Mouse (Mus musculus) intestine, embryonic 16.5 days (tissue): ENCODE measurements around the gene Dlg1. TPM values are rescaled to one million over a fixed set of nuclear protein-coding genes. Genes with fewer than 3 reads are reported as not detected.
"Not testable (repeated sequence)": the region's sequence is repeated elsewhere in the genome, so short reads cannot be mapped to it uniquely, and the experiment has no call there.

Experiments used
- ATAC-seq: fragments of 200-750 bp; cut with Nextera tagmentation; 2 replicates; pipeline ENCODE4 v1.8.0; 2017; ENCODE audit warnings: moderate TSS enrichment, moderate library complexity
- H3K27ac ChIP-seq: fragments of 300-500 bp; sonication (generic); 2 replicates; pipeline ENCODE4 v1.5.1; 2014; ENCODE audit warnings: mild to moderate bottlenecking, low read length
- H3K27me3 ChIP-seq: fragments of 300-500 bp; sonication (generic); replicated peaks from 2 replicates; pipeline ENCODE4 v1.6.1; 2014; ENCODE audit warnings: low read length, control low read depth, mixed read lengths; ENCODE audit not compliant: control insufficient read depth, insufficient read depth
- H3K36me3 ChIP-seq: fragments of 300-500 bp; sonication (generic); 2 replicates; pipeline ENCODE4 v1.6.1; 2014; ENCODE audit warnings: low read length, control low read depth; ENCODE audit not compliant: control insufficient read depth, insufficient read depth
- H3K4me1 ChIP-seq: fragments of 300-500 bp; sonication (generic); 2 replicates; pipeline ENCODE4 v1.6.1; 2014; ENCODE audit warnings: low read length, control low read depth, mixed read lengths; ENCODE audit not compliant: control insufficient read depth, insufficient read depth
- H3K4me2 ChIP-seq: fragments of 300-500 bp; sonication (generic); 2 replicates; pipeline ENCODE4 v1.6.1; 2014; ENCODE audit warnings: low read depth, low read length, control low read depth
- H3K4me3 ChIP-seq: fragments of 300-500 bp; sonication (generic); 2 replicates; pipeline ENCODE4 v1.5.1; 2014; ENCODE audit warnings: mild to moderate bottlenecking, low read length
- H3K9ac ChIP-seq: fragments of 300-500 bp; sonication (generic); 2 replicates; pipeline ENCODE4 v1.6.1; 2014; ENCODE audit warnings: low read depth, low read length
- H3K9me3 ChIP-seq: fragments of 300-500 bp; sonication (generic); 2 replicates; pipeline ENCODE4 v1.6.1; 2016; ENCODE audit warnings: low read length, control low read depth; ENCODE audit not compliant: control insufficient read depth
- WGBS: fragments of 180-500 bp; shearing (Covaris S2); extraction: QIAGEN DNeasy Blood & Tissue Kit; methylation state at CpG from one replicate; pipeline ENCODE4 v1.1.7; 2014; 5-methylcytosine and 5-hydroxymethylcytosine counted together
- polyA plus RNA-seq: library from polyadenylated mRNA; unstranded; fragments of >200 nt; fragmentation: Nextera tagmentation; extraction: Ambion mirVana; gene quantifications from 2 replicates; pipeline ENCODE4 v1.2.1, GENCODE M21; 2015

Dlg1 gene
- polyA plus RNA-seq, 1 experiment from 2014 or later = 14.1 TPM

DNA sequence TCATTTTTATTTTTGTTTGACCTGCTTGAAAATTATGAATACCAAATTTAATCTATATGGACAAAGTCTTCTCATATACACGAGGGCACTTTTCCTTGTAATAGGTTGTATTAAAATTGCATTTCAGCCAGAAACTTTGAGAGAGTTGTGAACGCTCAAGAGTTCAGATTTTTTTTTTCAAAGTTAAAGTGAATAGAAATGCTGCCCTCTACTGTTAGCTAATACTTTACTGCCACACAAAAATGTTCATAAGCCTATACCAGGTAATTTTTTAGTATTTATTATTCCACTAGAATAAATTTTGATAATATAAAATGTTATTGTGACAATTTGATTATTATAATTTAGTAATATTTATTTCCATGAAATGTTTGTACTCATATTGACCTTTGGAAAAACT lies 42.0 kb downstream of the Dlg1 start:
- ATAC-seq = no peak
- Histone ChIP-seq H3K27me3 (no peaks in the 10 kb centered on the region), H3K36me3 (no peaks in the 10 kb centered on the region), H3K4me2 (no peak overlapping the region), H3K27ac (no peak overlapping the region), H3K4me1 (no peaks in the 10 kb centered on the region), H3K4me3 (no peak overlapping the region), H3K9me3 (no peaks in the 10 kb centered on the region), H3K9ac (no peak overlapping the region)
- WGBS = 17% methylated on average over 2 of the region's 2 CpGs

DNA sequence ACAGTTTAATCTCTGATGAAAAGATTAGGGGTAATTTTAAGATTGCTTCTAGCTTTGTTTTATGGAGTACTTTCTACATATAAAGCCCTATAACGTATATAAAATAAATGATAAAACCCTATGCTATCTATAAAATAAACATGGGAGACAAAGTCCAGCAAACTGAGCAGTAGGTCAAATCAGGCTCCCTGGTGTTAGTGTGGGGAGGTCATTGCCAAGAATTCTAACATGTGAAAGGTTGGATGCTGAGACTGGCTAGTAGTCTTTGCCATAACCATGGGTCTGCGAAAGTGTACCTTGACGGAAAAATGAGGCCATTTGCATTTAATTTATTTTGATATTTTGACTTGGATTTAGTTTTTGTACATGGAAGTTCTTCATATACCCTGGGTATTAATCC lies 42.7 kb downstream of the Dlg1 start:
- no peaks in the 10 kb centered on the region for H3K36me3 ChIP-seq
- no peak overlapping the region for H3K4me2 ChIP-seq
- H3K4me1 ChIP-seq = no peaks in the 10 kb centered on the region
- no peak overlapping the region for H3K9ac ChIP-seq
- H3K27me3 ChIP-seq = no peaks in the 10 kb centered on the region
- WGBS = 87% methylated on average over 3 of the region's 3 CpGs
- no peaks in the 10 kb centered on the region for H3K9me3 ChIP-seq
- H3K4me3 ChIP-seq = no peak overlapping the region
- H3K27ac ChIP-seq = no peak overlapping the region
- no peak for ATAC-seq

- ATAC-seq = no peak
- WGBS = 72% methylated on average over 3 of the region's 3 CpGs
- Histone ChIP-seq H3K27me3 (no peaks in the 10 kb centered on the region), H3K4me2 (no peak overlapping the region), H3K9me3 (no peaks in the 10 kb centered on the region), H3K27ac (no peak overlapping the region), H3K9ac (no peak overlapping the region), H3K4me1 (no peaks in the 10 kb centered on the region), H3K36me3 (no peaks in the 10 kb centered on the region), H3K4me3 (no peak overlapping the region)
Observed at GRCm38 (mm10) chr16:31707326-31707725, 44.1 kb downstream of the Dlg1 start.

DNA sequence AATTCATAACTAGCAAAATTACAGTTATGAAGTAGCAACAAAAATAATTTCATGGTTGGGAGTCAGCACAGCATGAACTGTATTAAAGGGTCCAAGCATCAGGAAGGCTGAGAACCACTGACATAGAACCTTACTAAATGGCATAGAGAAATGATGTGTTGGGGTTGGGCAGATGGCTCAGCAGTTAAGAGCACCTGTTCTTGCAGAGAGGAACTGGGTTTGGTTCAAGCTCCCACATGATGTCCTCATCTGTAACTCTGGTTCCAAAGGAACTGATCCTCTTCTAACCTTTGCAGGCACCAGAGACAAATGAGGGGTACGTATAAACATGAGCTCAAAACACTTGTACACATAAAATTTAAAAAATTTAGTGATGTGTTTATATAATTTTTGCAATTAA lies 59.7 kb downstream of the Dlg1 start:
- H3K4me3 ChIP-seq = no peak overlapping the region
- H3K27ac ChIP-seq = no peak overlapping the region
- ATAC-seq = no peak
- H3K27me3 ChIP-seq = no peaks in the 10 kb centered on the region
- H3K9ac ChIP-seq = no peak overlapping the region
- H3K36me3 ChIP-seq = no peaks in the 10 kb centered on the region
- no peaks in the 10 kb centered on the region for H3K4me1 ChIP-seq
- no peaks in the 10 kb centered on the region for H3K9me3 ChIP-seq
- WGBS = 88% methylated on average over 1 of the region's 1 CpGs
- H3K4me2 ChIP-seq = no peak overlapping the region

- Histone ChIP-seq H3K9me3 (no peaks in the 10 kb centered on the region), H3K36me3 (no peaks in the 10 kb centered on the region), H3K4me2 (no peak overlapping the region), H3K4me3 (no peak overlapping the region), H3K9ac (no peak overlapping the region), H3K27me3 (no peaks in the 10 kb centered on the region), H3K27ac (no peak overlapping the region), H3K4me1 (no peaks in the 10 kb centered on the region)
- no peak for ATAC-seq
- 13% methylated on average over 1 of the region's 1 CpGs for WGBS
Observed at GRCm38 (mm10) chr16:31724121-31724520, 60.9 kb downstream of the Dlg1 start.

- WGBS = 90% methylated on average over 4 of the region's 4 CpGs
- H3K27me3 ChIP-seq = no peaks in the 10 kb centered on the region
- H3K4me2 ChIP-seq = no peak overlapping the region
- H3K9ac ChIP-seq = no peak overlapping the region
- H3K27ac ChIP-seq = no peak overlapping the region
- no peaks in the 10 kb centered on the region for H3K36me3 ChIP-seq
- no peak for ATAC-seq
- H3K9me3 ChIP-seq = no peaks in the 10 kb centered on the region
- no peaks in the 10 kb centered on the region for H3K4me1 ChIP-seq
- H3K4me3 ChIP-seq = no peak overlapping the region
Observed at GRCm38 (mm10) chr16:31724818-31725217, 61.6 kb downstream of the Dlg1 start.

DNA sequence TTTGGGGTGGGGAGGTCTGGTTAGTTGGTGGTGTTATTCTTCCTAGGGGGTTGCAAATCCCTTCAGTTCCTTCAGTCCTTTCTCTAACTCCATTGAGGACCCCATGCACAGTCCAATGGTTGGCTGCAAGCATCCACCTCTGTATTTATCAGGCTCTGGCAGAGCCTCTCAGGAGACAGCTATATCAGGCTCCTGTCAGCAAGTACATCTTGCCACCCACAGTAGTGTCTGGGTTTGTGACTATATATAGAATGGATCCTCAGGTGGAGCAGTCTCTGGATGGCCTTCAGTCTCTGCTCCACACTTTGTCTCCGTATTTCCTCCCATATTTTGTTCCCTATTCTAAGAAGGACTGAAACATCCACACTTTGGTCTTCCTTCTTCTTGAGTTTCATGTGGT lies 67.7 kb downstream of the Dlg1 start:
- not testable (repeated sequence) for H3K27ac ChIP-seq

DNA sequence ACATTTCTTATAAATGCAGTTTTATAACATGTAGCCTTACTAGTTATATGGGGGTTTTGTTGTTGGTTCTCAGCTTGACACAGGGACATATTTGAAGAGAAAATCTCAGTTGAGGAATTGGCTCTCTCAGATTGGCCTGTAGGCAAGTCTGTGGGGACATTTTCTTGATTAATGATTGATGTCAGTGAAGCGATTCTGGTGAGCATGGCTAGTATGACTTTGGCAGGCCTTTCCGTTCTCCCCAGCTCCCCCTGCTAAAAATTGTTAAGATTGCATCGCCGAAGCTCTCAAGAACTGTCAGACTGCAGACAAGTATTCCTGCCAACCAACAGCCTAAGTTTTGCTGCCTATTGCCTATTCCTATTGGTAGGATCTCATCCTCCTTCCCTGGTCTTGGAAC lies 73.8 kb downstream of the Dlg1 start:
- Histone ChIP-seq H3K4me1 (0 out of 2 replicates have a peak, but pooled peaks cover 2% of the 10 kb centered on the region), H3K9me3 (no peaks in the 10 kb centered on the region), H3K9ac (no peak overlapping the region), H3K4me2 (no peak overlapping the region), H3K4me3 (no peak overlapping the region), H3K27me3 (no peaks in the 10 kb centered on the region), H3K36me3 (no peaks in the 10 kb centered on the region), H3K27ac (no peak overlapping the region)
- 82% methylated on average over 4 of the region's 4 CpGs for WGBS
- no peak for ATAC-seq

More for the DNA sequence above, 67.7 kb downstream of the Dlg1 start:
- ATAC-seq, H3K9me3 ChIP-seq, H3K9ac ChIP-seq, H3K4me3 ChIP-seq, H3K27me3 ChIP-seq, H3K36me3 ChIP-seq, H3K4me1 ChIP-seq, H3K4me2 ChIP-seq: not testable (repeated sequence)
- WGBS = 96% methylated on average over 1 of the region's 1 CpGs

GRCm38 (mm10) chr16:31737761-31738160 lies 74.5 kb downstream of the Dlg1 start:
- Histone ChIP-seq H3K4me1 (0 out of 2 replicates have a peak, but pooled peaks cover 2% of the 10 kb centered on the region), H3K36me3 (no peaks in the 10 kb centered on the region), H3K9me3 (no peaks in the 10 kb centered on the region), H3K4me2 (no peak overlapping the region), H3K9ac (no peak overlapping the region), H3K27ac (no peak overlapping the region), H3K27me3 (no peaks in the 10 kb centered on the region), H3K4me3 (no peak overlapping the region)
- peak; percentile 28; the same call in 1 of the 2 replicates for ATAC-seq
- 34% methylated on average over 3 of the region's 3 CpGs for WGBS

DNA sequence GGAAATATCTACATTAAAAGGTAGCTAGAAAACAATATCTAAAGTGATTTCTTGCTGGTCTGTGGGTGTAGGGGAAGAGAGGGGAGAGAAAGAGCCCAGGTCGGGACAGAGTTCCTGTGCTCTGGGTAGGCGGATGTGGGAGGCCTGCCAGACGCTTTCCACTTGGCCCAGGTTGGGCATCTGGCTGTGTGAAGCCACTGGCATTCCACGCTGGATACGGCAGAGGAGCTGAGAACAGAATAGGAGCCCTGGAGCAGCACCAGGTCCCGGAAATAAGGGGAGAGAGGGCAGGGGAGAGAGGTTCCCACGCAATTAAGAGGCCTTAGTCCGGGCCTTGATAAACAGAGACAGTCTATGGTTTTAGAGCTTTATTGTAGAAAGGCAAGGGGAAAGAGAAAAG lies 77.0 kb downstream of the Dlg1 start:
- WGBS = 65% methylated on average over 8 of the region's 8 CpGs
- Histone ChIP-seq H3K9ac (no peak overlapping the region), H3K4me1 (0 out of 2 replicates have a peak, but pooled peaks cover 2% of the 10 kb centered on the region), H3K4me2 (no peak overlapping the region), H3K36me3 (no peaks in the 10 kb centered on the region), H3K9me3 (no peaks in the 10 kb centered on the region), H3K4me3 (no peak overlapping the region), H3K27me3 (no peaks in the 10 kb centered on the region), H3K27ac (no peak overlapping the region)
- peak; percentile 28 for ATAC-seq
